Mouse (Mus musculus): ENCODE measurements around the gene A630001G21Rik.

DNA sequence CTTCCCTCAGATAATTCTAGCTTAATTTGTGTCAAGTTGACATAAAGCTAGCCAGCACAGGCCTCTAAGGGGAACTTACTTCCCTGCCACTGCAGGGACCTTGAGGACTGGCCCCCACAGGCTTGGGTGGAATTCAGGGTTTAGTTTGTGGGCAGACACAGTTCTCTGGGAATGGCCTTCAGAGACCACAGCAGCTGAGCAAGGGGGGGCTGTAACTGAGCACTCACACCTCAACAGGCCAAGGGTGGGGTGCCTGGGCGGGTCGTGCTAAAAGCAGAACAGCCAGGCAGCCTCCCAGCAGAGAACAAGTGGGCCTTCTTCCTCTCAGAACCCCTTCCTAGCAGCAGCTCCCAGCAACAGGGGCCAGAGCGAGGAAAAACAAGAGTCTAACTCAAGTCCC is 12.3 kb downstream of the A630001G21Rik start:
- TF ChIP-seq HCFC1 (IDR thresholded peaks at IDR 0.05; ENCODE audit: borderline replicate concordance, insufficient read depth, low read length): no peak
- no peak for TF ChIP-seq CHD2 (IDR thresholded peaks at IDR 0.05; ENCODE audit: low read depth, low read length)
- no peak for TF ChIP-seq ZNF384 (IDR thresholded peaks at IDR 0.05; ENCODE audit: low read depth, low read length)
- TF ChIP-seq MAFK (IDR thresholded peaks at IDR 0.05; ENCODE audit: insufficient read depth, low read depth, low read length): no peak
